Mouse (Mus musculus): ENCODE measurements around the gene Acot7. TPM values are rescaled to one million over a fixed set of nuclear protein-coding genes. Genes with fewer than 3 reads are reported as not detected.
A peak's percentile ranks its signal among the peaks of the same experiment; 100 is the strongest.

The Acot7 gene
- total and polyA plus RNA-seq, 2 experiments: 9.3 to 18.4 TPM

- peak; percentile 49 for DNase-seq (ENCODE audit: extremely low read depth, low read depth, low spot score)
- Histone ChIP-seq H3K27me3 (ENCODE audit: control insufficient read depth, insufficient read depth, low read length) (no peaks in the 10 kb centered on the region), H3K36me3 (ENCODE audit: control insufficient read depth, insufficient read depth, low read length) (no peaks in the 10 kb centered on the region), H3K9ac (ENCODE audit: low read depth, low read length) (no peak overlapping the region), H3K4me1 (ENCODE audit: control insufficient read depth, insufficient read depth, low read length) (peaks cover 7% of the 10 kb centered on the region; the same call in 1 of the 2 replicates), H3K79me2 (ENCODE audit: control insufficient read depth, insufficient read depth, low read length) (no peaks in the 10 kb centered on the region; the same call in 1 of the 2 replicates), H3K4me3 (ENCODE audit: insufficient read depth, low read depth, low read length) (no peak overlapping the region), H3K27ac (replicated peaks; ENCODE audit: insufficient read depth, low read depth, low read length) (no peak overlapping the region)
- WGBS: 36% methylated on average over 6 of the region's 6 CpGs
- TF ChIP-seq CTCF (IDR thresholded peaks at IDR 0.05; ENCODE audit: low read depth, low read length): peak; percentile 91
- TF ChIP-seq POLR2A (IDR thresholded peaks at IDR 0.05; ENCODE audit: extremely low read depth, insufficient read depth, low read length): no peak
These were observed 36.0 kb downstream of the Acot7 start for GRCm38 (mm10) chr4:152213760-152214480.

DNA sequence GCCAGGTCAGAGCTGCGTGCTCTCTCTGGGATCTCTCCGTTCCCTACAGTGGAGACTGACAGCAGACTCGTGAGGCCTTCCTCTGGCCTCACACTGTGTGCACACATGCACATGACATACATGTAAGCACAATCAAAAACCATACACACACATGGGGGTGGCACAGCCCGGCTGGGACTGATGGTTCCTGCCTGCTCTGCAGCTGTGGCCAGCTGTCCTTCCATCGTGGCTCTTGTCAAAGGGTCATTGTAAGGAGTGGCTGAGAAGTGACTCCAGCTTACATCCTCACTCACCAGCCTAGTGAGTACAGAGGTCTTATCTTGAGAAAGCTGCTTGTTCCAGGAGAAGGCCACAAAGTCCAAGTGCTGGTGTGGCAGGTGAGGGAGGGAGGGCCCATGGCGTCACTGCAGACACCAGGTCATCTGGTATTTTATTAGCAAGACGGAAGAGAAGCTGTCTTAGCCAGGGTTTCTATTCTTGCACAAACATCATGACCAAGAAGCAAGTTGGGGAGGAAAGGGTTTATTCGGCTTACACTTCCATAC, 37.0 kb downstream of the Acot7 start:
- WGBS: 87% methylated on average over 8 of the region's 8 CpGs
- Histone ChIP-seq H3K4me1 (ENCODE audit: control insufficient read depth, insufficient read depth, low read length) (peaks cover 7% of the 10 kb centered on the region), H3K79me2 (ENCODE audit: control insufficient read depth, insufficient read depth, low read length) (no peaks in the 10 kb centered on the region; the same call in 1 of the 2 replicates), H3K36me3 (ENCODE audit: control insufficient read depth, insufficient read depth, low read length) (no peaks in the 10 kb centered on the region), H3K27ac (replicated peaks; ENCODE audit: insufficient read depth, low read depth, low read length) (no peak overlapping the region), H3K4me3 (ENCODE audit: insufficient read depth, low read depth, low read length) (no peak overlapping the region), H3K9ac (ENCODE audit: low read depth, low read length) (no peak overlapping the region), H3K27me3 (ENCODE audit: control insufficient read depth, insufficient read depth, low read length) (no peaks in the 10 kb centered on the region)
- no peak for DNase-seq (ENCODE audit: extremely low read depth, low read depth, low spot score)
- no peak for TF ChIP-seq POLR2A (IDR thresholded peaks at IDR 0.05; ENCODE audit: extremely low read depth, insufficient read depth, low read length)
- TF ChIP-seq CTCF (IDR thresholded peaks at IDR 0.05; ENCODE audit: low read depth, low read length): no peak

- peak; percentile 91 for DNase-seq (ENCODE audit: extremely low read depth, low read depth, low spot score)
- Histone ChIP-seq H3K79me2 (ENCODE audit: control insufficient read depth, insufficient read depth, low read length) (no peaks in the 10 kb centered on the region; the same call in 1 of the 2 replicates), H3K9ac (ENCODE audit: low read depth, low read length) (no peak overlapping the region), H3K36me3 (ENCODE audit: control insufficient read depth, insufficient read depth, low read length) (no peaks in the 10 kb centered on the region), H3K4me3 (ENCODE audit: insufficient read depth, low read depth, low read length) (no peak overlapping the region), H3K4me1 (ENCODE audit: control insufficient read depth, insufficient read depth, low read length) (peaks cover 2% of the 10 kb centered on the region; the same call in 1 of the 2 replicates), H3K27ac (replicated peaks; ENCODE audit: insufficient read depth, low read depth, low read length) (no peak overlapping the region; the same call in 1 of the 2 replicates), H3K27me3 (ENCODE audit: control insufficient read depth, insufficient read depth, low read length) (no peaks in the 10 kb centered on the region)
- whole genome bisulfite sequencing: 95% methylated on average over 3 of the region's 3 CpGs
- no peak for TF ChIP-seq POLR2A (IDR thresholded peaks at IDR 0.05; ENCODE audit: extremely low read depth, insufficient read depth, low read length)
- TF ChIP-seq CTCF (IDR thresholded peaks at IDR 0.05; ENCODE audit: low read depth, low read length): no peak
These were observed 41.7 kb downstream of the Acot7 start for GRCm38 (mm10) chr4:152219591-152219990.

GRCm38 (mm10) chr4:152220771-152221410, 43.0 kb downstream of the Acot7 start:
- no peaks in the 10 kb centered on the region for H3K27me3 ChIP-seq (ENCODE audit: control insufficient read depth, insufficient read depth, low read length)
- H3K79me2 ChIP-seq (ENCODE audit: control insufficient read depth, insufficient read depth, low read length): no peaks in the 10 kb centered on the region
- H3K27ac ChIP-seq (replicated peaks; ENCODE audit: insufficient read depth, low read depth, low read length): no peak overlapping the region
- TF ChIP-seq CTCF (IDR thresholded peaks at IDR 0.05; ENCODE audit: low read depth, low read length): no peak
- TF ChIP-seq POLR2A (IDR thresholded peaks at IDR 0.05; ENCODE audit: extremely low read depth, insufficient read depth, low read length): no peak
- H3K36me3 ChIP-seq (ENCODE audit: control insufficient read depth, insufficient read depth, low read length): no peaks in the 10 kb centered on the region
- H3K4me3 ChIP-seq (ENCODE audit: insufficient read depth, low read depth, low read length): no peak overlapping the region
- DNase-seq (ENCODE audit: extremely low read depth, low read depth, low spot score): no peak
- 87% methylated on average over 6 of the region's 7 CpGs for WGBS
- H3K9ac ChIP-seq (ENCODE audit: low read depth, low read length): no peak overlapping the region
- H3K4me1 ChIP-seq (ENCODE audit: control insufficient read depth, insufficient read depth, low read length): peaks cover 2% of the 10 kb centered on the region; the same call in 1 of the 2 replicates

DNA sequence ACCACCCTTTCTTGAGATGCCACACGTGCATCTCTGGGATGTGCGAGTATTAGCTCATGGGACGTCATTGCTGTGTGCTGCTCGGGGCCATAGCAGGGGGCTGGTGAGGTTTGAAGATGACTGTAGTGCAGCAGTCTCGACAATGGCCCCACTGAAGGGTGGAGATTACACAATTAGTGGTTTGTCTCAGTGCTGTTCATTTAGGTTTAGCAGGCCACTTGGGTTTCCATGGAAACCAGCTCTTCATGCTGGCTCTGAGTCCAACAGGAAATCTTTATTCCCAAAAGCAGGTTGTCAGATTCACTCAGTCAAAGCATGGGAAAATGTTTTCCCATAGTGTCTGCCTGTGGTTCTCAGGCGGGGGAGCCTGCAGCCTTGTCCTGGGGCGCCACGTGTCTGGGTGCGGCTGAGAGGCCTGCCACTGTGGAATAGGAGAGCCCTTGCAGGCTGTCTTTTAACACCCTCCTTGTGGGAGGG, 43.5 kb downstream of the Acot7 start:
- Histone ChIP-seq H3K27ac (replicated peaks; ENCODE audit: insufficient read depth, low read depth, low read length) (no peak overlapping the region), H3K4me1 (ENCODE audit: control insufficient read depth, insufficient read depth, low read length) (peaks cover 6% of the 10 kb centered on the region; the same call in 1 of the 2 replicates), H3K9ac (ENCODE audit: low read depth, low read length) (no peak overlapping the region), H3K4me3 (ENCODE audit: insufficient read depth, low read depth, low read length) (no peak overlapping the region), H3K27me3 (ENCODE audit: control insufficient read depth, insufficient read depth, low read length) (no peaks in the 10 kb centered on the region), H3K36me3 (ENCODE audit: control insufficient read depth, insufficient read depth, low read length) (no peaks in the 10 kb centered on the region), H3K79me2 (ENCODE audit: control insufficient read depth, insufficient read depth, low read length) (no peaks in the 10 kb centered on the region)
- TF ChIP-seq POLR2A (IDR thresholded peaks at IDR 0.05; ENCODE audit: extremely low read depth, insufficient read depth, low read length): no peak
- TF ChIP-seq CTCF (IDR thresholded peaks at IDR 0.05; ENCODE audit: low read depth, low read length): no peak
- WGBS: 93% methylated on average over 9 of the region's 9 CpGs
- no peak for DNase-seq (ENCODE audit: extremely low read depth, low read depth, low spot score)
